Mouse (Mus musculus): ENCODE measurements at regions not wholly inside any gene's neighbourhood (a gene's known extent, or its start where the extent isn't known, plus 50 kb on each side); places are given as distances from the start of the nearest gene placed in this dataset.

- TF ChIP-seq CTCF (IDR thresholded peaks at IDR 0.05; ENCODE audit: extremely low read depth, insufficient read depth, low read length): no peak
- TF ChIP-seq POLR2A (IDR thresholded peaks at IDR 0.05; ENCODE audit: extremely low read depth, insufficient read depth, low read length): no peak
Measured at GRCm38 (mm10) chr13:28653362-28653761, 300.2 kb downstream of the Sox4 start.

All from cortical plate, adult 2 months (tissue).